Mouse (Mus musculus) layer of hippocampus, adult 11-12 months (tissue): ENCODE measurements at regions not wholly inside any gene's neighbourhood (a gene's known extent, or its start where the extent isn't known, plus 50 kb on each side); places are given as distances from the start of the nearest gene placed in this dataset.

Source experiments
- DNase-seq: peaks from one replicate; pipeline ENCODE4 v3.0.0; 2022; ENCODE audit warnings: low spot score

DNA sequence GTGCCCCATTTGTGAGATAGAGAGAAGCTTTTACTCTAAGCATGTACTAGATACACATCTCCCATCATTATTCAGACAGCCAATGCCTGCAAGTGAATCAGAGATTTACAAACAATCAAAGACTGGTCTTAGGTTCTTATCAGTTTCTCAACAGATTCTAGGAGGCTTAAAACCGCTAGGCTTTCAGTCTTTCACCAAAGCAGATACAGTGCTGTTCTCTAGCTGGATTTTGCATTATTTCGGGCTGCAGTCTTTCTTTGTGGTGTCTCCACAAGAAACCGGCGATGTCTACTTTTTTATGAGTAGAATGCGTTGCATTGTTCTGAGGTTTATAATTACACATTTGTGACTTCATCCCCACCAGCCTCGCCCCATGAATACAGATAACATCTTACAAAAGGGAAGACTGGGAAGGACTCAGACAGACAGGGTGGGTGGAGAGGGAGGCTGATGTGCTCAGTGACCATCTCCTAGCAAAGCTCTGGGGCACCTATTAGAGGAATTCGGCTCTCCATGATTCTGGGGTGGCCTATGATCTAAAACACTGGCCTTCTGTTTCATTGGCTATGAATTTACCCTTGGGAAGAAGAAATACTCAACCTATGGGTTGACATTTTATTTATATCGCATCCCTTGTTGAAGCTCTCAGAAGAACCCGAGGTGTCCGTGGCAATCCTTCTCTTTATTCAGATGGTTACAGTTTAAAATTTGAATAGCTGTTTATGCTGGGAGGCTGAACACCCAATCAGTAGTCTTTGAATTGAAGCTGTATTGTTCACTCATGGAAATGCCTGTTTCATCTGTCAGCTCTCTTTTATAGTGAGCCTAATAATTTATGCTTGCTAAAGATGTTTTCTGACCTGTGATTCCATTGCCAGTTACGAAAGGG lies 343.8 kb downstream of the Tmem161b start:
- no peak for DNase-seq

GRCm38 (mm10) chr13:84566533-84566832 lies 344.4 kb downstream of the Tmem161b start:
- DNase-seq: no peak

GRCm38 (mm10) chr13:84569371-84569770 lies 347.3 kb downstream of the Tmem161b start:
- no peak for DNase-seq

- DNase-seq: no peak
Measured at GRCm38 (mm10) chr13:84570206-84570605, 348.1 kb downstream of the Tmem161b start.

- peak; percentile 61 for DNase-seq
Measured at GRCm38 (mm10) chr13:84570984-84571844, 349.1 kb downstream of the Tmem161b start.

GRCm38 (mm10) chr13:84571845-84572193 lies 349.7 kb downstream of the Tmem161b start:
- DNase-seq: no peak

- no peak for DNase-seq
Measured at GRCm38 (mm10) chr13:84572231-84572630, 350.1 kb downstream of the Tmem161b start.

DNA sequence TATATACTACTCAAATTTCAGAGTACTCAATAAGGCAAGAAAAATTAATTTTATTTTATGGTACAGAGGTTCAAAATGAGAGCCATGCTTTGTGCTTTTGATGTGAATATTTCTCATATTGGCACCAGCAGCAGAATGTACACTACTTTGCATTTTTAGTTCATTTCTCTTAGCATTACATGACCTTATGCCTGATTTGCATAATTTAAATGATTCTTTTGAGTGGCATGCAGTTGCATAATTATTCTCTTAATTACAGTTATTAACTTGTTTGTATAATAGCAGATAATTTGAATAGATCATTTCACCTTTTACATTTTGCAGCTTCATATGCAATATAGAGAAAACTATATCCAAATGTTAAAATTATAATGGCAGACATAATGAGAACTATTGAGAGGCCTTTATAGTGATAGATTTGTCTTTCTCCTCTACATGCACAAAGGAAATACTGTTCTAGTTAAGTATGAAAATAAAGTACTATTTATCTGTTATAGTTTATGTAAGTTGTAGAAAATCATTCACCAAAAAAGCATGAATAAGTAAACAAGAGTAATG lies 374.6 kb downstream of the Tmem161b start:
- no peak for DNase-seq

- no peak for DNase-seq
Measured at GRCm38 (mm10) chr13:84602612-84603011, 380.5 kb downstream of the Tmem161b start.

- no peak for DNase-seq
Measured at GRCm38 (mm10) chr13:84612497-84612896, 390.4 kb downstream of the Tmem161b start.

DNA sequence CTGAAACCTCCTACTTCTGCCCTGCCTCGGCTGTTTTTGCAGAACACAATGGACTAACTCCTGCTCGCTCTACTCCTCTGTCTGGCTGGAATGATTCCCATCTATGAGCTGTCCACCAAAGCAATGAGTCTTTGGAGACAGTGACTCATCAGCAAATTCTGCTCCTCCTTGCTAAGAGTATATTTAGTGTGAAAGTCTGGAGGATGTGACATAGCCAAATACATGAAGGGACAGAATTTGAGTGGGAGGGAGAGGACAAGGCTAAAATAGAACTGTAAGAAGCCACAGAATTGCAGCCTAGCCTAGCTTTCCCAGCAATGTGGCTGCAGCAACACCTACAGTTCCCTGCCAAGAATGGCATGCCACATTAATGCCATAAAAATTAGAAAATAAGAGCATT lies 390.9 kb downstream of the Tmem161b start:
- peak; percentile 73 for DNase-seq

DNA sequence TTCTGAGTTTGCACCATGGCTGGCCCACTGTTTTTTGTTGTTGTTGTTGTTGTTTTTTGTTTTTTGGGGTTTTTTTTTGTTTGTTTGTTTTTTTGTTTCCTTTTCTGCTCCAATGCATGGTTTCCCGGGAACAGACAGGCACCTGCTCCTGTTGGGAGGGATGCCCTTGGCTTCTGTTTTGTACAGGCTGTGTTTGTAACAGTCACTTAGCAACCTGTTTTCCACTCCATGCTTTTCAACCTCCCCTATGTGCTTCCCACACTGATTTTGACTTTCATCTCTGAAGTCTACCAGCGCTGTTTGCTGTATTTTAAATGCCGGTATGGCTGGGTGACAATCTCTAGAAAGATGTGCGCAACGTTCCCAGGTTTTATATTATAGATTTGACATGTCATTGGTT lies 402.6 kb downstream of the Tmem161b start:
- peak; percentile 35 for DNase-seq

DNA sequence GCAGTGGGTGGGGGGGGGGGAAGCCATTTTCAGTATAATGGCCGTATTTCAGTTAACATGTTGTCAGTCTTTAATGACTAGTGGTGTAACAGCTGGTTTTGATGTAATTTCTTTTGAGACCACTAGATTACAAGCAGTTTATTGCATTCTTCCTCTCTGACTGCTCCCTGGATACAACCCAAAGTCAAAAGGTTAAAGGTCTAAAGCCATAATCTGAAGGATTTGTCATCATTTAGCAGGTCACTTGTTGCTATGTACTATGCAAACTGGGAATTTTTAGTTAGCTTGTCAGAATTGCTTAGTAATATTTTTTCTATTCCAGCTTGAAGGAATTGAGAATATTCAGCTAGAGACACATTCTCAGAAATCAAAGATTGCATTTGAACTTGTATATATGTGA lies 403.4 kb downstream of the Tmem161b start:
- DNase-seq: no peak

- no peak for DNase-seq
Measured at GRCm38 (mm10) chr13:84625927-84626326, 403.8 kb downstream of the Tmem161b start.

DNA sequence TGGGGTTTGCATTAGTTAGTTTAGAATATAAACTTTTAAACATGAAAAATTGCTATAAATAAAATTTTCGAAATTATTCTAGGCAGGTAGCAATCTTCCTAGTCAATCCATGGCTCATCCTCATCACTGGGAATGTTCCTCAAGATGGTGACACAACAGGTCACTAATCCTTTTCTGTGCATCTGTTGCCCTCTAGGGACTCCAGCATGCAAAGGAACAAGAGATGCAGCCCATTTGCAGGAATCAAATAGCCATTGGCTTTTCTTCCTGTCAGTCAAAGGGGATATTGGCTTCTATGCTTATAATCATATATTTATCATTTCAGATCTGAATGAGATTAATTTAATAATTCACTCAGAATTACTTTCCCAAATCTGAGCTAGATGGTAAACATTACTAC lies 404.3 kb downstream of the Tmem161b start:
- no peak for DNase-seq

GRCm38 (mm10) chr13:84630686-84631085 lies 408.6 kb downstream of the Tmem161b start:
- no peak for DNase-seq

DNA sequence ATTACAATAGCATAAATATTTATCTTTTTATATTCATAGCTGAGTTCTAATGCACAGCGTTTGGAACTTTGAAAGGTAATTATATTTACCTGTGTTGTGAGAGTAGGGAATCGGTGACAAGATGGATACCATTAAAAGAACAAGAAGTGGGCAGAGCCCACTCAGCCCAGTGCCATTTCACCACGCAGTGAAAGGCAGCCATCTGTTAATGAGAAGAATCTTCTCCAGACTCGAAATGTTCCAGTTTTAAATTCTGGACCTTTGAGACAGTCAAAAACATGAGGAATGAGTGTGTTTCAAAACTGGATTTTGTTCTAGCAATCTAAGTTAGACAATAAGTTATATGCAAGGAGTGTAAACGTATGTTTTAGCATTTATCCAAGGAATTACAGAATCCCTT lies 410.4 kb downstream of the Tmem161b start:
- DNase-seq: no peak

DNA sequence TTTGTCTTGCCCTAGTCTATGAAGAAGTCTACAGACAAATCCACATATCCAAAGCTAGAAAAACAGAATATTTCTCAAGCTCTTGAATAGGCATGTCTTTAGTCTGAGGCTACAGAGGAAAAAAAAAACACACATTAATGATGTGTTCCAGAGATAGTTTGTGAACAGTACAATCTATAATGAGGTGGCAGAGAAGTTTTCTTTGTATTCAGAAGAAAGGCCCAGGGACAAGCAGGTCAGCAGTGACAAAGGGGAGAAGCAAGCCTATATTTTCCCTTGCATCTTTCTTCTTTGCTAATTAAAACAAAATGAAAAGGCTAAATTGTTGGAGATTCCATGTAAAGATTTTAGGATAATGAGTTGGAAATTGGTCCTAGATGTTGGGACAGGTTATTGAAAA lies 414.7 kb downstream of the Tmem161b start:
- no peak for DNase-seq

- DNase-seq: no peak
Measured at GRCm38 (mm10) chr13:84637606-84638005, 415.5 kb downstream of the Tmem161b start.

DNA sequence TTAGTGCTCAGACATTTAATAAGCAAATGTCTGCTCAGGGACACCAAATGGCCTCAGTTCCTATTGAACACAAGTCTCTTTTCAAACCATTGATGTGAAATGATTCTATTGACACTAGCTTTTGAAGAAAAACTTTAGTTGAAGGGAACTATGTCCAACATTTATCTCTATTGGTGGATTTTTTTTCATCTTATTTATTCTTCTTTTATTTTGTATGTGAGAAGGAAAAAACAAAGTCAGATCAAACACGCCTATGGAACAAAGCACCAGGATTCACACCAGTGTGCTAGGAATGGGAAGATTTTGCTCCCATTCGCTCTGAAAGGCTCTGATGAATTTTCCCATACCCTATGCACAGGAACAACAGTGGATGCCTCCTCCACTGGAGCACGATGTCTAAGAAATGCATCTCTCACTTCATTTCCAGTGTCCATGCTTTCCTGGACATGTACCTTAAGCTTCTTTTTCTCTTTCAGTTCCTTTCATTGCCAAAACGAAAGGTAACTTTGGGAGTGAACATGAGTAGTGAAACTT lies 416.4 kb downstream of the Tmem161b start:
- no peak for DNase-seq

- no peak for DNase-seq
Measured at GRCm38 (mm10) chr13:84639087-84640022, 417.3 kb downstream of the Tmem161b start.

DNA sequence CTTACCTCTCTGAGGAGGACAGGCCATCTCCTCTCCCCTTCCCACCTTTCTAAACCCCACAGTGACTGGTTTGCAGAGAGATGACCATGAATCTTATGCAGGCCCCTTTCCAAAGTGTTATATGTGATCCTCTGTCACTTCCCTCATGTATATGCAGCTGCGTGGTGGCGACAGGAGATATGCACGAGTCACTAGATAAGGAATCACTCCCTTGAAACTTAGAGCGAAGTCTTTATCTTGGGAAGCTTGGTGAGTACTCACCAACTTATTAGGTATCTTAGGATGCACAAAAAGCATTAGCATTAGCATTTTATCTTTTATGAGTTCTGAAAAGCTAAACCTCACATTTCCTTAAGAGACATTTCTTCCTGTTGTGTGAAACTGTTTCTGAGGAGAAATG lies 421.9 kb downstream of the Tmem161b start:
- no peak for DNase-seq
